Mouse (Mus musculus) lung, postnatal 0 days (tissue): ENCODE data around the gene Cops8.

Experiments used
- CTCF ChIP-seq: IDR thresholded peaks from 2 replicates; pipeline ENCODE4 v1.5.1; 2016; ENCODE audit warnings: antibody characterized with exemption, mild to moderate bottlenecking
- EP300 ChIP-seq: IDR thresholded peaks from 2 replicates; pipeline ENCODE4 v1.6.1; 2016; ENCODE audit warnings: antibody characterized with exemption, mild to moderate bottlenecking, control low read depth

DNA sequence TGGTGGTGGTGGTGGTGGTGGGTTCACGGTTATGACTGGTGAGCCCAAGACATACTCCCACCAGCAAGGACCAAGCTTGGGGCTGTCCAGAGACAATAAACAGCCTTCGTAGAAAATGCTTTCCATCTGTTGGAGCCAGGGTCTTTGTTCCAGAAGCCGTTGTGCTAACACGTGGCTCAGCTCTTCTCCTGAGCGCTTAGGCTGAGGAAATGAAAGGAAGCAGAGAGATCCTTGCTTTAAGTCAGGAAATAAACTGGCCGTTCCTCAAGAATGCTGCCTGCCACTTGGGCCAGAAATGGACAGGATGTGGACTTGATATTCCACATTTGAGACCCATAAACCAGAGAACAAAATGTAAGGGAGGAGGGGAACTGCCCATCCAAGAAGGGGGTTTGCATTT, 59.7 kb downstream of the Cops8 start:
- TF ChIP-seq CTCF, result no peak
- TF ChIP-seq EP300, result no peak
